In the genomic region with DNA sequence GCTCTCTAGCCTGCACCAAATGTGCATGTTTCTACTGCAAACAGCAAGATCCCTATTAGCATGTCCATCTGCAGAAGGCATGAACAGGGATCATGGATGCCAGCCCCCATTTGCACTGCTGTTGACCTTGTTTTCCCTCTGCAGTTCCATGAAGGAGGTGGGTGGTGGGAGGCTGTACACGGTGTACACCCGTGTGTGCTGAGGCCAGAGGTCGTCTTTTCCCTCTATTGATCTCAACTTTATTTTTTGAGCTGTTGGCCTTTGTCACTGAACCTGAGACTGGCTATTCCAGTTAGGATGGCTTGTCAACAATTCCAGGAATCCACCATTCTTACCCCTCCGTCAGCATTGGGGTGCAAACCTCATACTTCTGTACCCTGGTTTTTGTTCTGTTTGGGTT, we compare ENCODE assay signal across 12 mouse cellular contexts.
"Had no signal": no experiment of that assay in that cellular context is flagged by ENCODE, and none has a peak within 500 bp of the region (broad histone marks: within the 10 kb centered on the region; RNA-seq: fewer than 3 reads in every experiment).

No protein-coding gene starts in this region.

- H3K4me2 ChIP-seq: midbrain, embryonic 11.5 days had no signal

- DNase-seq: kidney, adult 18-20 months; kidney, adult 9 months; kidney, postnatal 14 days; kidney, postnatal 4 days; lung, adult 2 months; lung, postnatal 14 days; lung, postnatal 4 days; midbrain, embryonic 14.5 days; thymus, adult 18-20 months; thymus, postnatal 4 days had no signal

- ATAC-seq: intestine, embryonic 16.5 days had no signal
